Mouse (Mus musculus) heart, postnatal 14 days (tissue): ENCODE measurements at regions not wholly inside any gene's neighbourhood (a gene's known extent, or its start where the extent isn't known, plus 50 kb on each side); places are given as distances from the start of the nearest gene placed in this dataset.
A peak's percentile ranks its signal among the peaks of the same experiment; 100 is the strongest.

Source experiments
- DNase-seq, 2 experiments: peaks; one replicate each; pipeline ENCODE4 v3.0.0; 2021 to 2022
- intact Hi-C: fragments of 180-260 bp; cut with DNase I; formaldehyde crosslinking; loops from one replicate; pipeline ENCODE4 v1.15.1; 2025

- intact Hi-C loops, result no loop called here
- DNase-seq, result no peak
These were observed 554.5 kb upstream of the Cdh11 start for GRCm38 (mm10) chr8:103339951-103340350.

- intact Hi-C loops, result no loop called here
- DNase-seq, result no peak
These were observed 558.4 kb upstream of the Cdh11 start for GRCm38 (mm10) chr8:103343891-103344290.

GRCm38 (mm10) chr8:103344871-103345270 lies 559.4 kb upstream of the Cdh11 start:
- DNase-seq, result no peak
- intact Hi-C loops, result no loop called here

GRCm38 (mm10) chr8:103347158-103347871 lies 561.9 kb upstream of the Cdh11 start:
- no peak for DNase-seq
- intact Hi-C loops, result no loop called here

GRCm38 (mm10) chr8:103361713-103362112 lies 576.3 kb upstream of the Cdh11 start:
- peak in 1 of 2 experiments; percentile 8 for DNase-seq
- intact Hi-C loops, result no loop called here

GRCm38 (mm10) chr8:103370394-103370793 lies 585.0 kb upstream of the Cdh11 start:
- intact Hi-C loops, result no loop called here
- no peak for DNase-seq

GRCm38 (mm10) chr8:103373007-103373406 lies 587.6 kb upstream of the Cdh11 start:
- intact Hi-C loops, result no loop called here
- DNase-seq, result peak in 1 of 2 experiments; percentile 5

- intact Hi-C loops, result no loop called here
- no peak for DNase-seq
These were observed 588.7 kb upstream of the Cdh11 start for GRCm38 (mm10) chr8:103374151-103374550.

GRCm38 (mm10) chr8:103378545-103378944 lies 593.1 kb upstream of the Cdh11 start:
- DNase-seq, result no peak
- intact Hi-C loops, result no loop called here

- DNase-seq, result no peak
- intact Hi-C loops, result no loop called here
These were observed 596.1 kb upstream of the Cdh11 start for GRCm38 (mm10) chr8:103381575-103381974.

- DNase-seq, result no peak
- intact Hi-C loops, result no loop called here
These were observed 605.9 kb upstream of the Cdh11 start for GRCm38 (mm10) chr8:103391359-103391758.

GRCm38 (mm10) chr8:103395316-103395715 lies 609.9 kb upstream of the Cdh11 start:
- intact Hi-C loops, result no loop called here
- no peak for DNase-seq

GRCm38 (mm10) chr8:103398179-103398578 lies 612.7 kb upstream of the Cdh11 start:
- DNase-seq, result no peak
- intact Hi-C loops, result no loop called here

GRCm38 (mm10) chr8:103399466-103399865 lies 614.0 kb upstream of the Cdh11 start:
- no peak for DNase-seq
- intact Hi-C loops, result no loop called here

- intact Hi-C loops, result no loop called here
- no peak for DNase-seq
These were observed 614.7 kb upstream of the Cdh11 start for GRCm38 (mm10) chr8:103400143-103400542.

GRCm38 (mm10) chr8:103402731-103403130 lies 617.3 kb upstream of the Cdh11 start:
- DNase-seq, result no peak
- intact Hi-C loops, result no loop called here

- DNase-seq, result no peak
- intact Hi-C loops, result no loop called here
These were observed 618.4 kb upstream of the Cdh11 start for GRCm38 (mm10) chr8:103403826-103404225.

- intact Hi-C loops, result no loop called here
- DNase-seq, result no peak
These were observed 620.3 kb upstream of the Cdh11 start for GRCm38 (mm10) chr8:103405787-103406186.

- intact Hi-C loops, result no loop called here
These were observed 621.5 kb upstream of the Cdh11 start for GRCm38 (mm10) chr8:103406921-103407320.

GRCm38 (mm10) chr8:103407631-103408030 lies 622.2 kb upstream of the Cdh11 start:
- DNase-seq, result no peak

More at GRCm38 (mm10) chr8:103406921-103407320, 621.5 kb upstream of the Cdh11 start:
- no peak for DNase-seq

GRCm38 (mm10) chr8:103408411-103408810 lies 623.0 kb upstream of the Cdh11 start:
- no peak for DNase-seq
- intact Hi-C loops, result no loop called here

More at GRCm38 (mm10) chr8:103407631-103408030, 622.2 kb upstream of the Cdh11 start:
- intact Hi-C loops, result no loop called here

- intact Hi-C loops, result no loop called here
- DNase-seq, result peak; percentile 5 to 29
These were observed 623.7 kb upstream of the Cdh11 start for GRCm38 (mm10) chr8:103409121-103409551.

- DNase-seq, result no peak
- intact Hi-C loops, result no loop called here
These were observed 627.3 kb upstream of the Cdh11 start for GRCm38 (mm10) chr8:103412731-103413130.
